Mouse (Mus musculus): ENCODE data around the gene Fancm. TPM values are rescaled to one million over a fixed set of nuclear protein-coding genes. Genes with fewer than 3 reads are reported as not detected.

Fancm gene
- 10 to 100 TPM in 1 of 2 experiments, 1 to 10 TPM in 1; 8.5 to 10.6 TPM for total RNA-seq (2023)

GRCm38 (mm10) chr12:65075085-65075732, at the start of gene Fancm:
TSS of gene Fancm (plus strand) at chr12:65075603.

DNA sequence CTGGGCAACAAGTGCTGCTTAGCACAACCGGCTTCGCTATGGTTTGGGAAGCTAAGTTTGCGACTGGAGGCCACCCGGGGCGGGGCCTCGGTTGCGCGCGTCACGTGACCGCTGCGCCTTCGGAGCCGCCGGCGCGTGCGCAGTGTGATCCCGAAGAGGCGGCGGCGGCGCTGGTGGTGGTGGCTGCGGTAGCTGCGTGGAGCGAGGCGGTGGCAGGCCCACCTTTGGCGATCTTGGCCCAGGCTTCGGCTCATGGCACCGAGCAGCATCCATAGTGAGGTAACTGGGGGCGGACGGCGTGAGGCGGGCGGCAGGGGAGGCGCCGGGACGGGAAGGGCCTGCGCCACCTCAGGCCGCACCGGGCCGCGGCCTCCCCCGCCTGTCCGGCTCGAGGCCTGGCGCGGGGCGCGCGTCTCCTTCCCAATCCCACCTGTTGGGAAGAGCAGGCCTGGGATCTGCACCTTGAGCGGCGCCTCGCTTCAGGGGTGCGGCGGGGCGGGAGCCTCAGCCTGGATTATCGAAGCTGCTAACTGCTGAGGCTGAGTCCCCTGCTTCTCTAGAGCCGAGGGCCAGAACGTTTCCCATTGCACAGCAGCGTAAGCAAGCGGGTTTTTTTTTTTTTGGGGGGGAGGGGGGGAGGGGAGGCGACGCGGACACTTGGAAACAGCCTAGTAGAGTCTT, 39.1 kb upstream of the Fancm start, which contains the start of gene Prpf39:
Gene Prpf39, plus strand, starts transcription at position 144 of the 681 bp plus-strand sequence.

GRCm38 (mm10) chr12:65073611-65074178, 1.7 kb upstream of the Fancm start, which contains the start of gene Fkbp3:
TSS of gene Fkbp3 (minus strand) at chr12:65074007.

GRCm38 (mm10) chr12:65172021-65172951, 96.9 kb downstream of the Fancm start, which contains the start of gene Mis18bp1:
TSS of gene Mis18bp1 (minus strand) at chr12:65172604.

Other genes with a start within 250 kb of the Fancm start
- 1 to 10 TPM; 1.4 to 3.1 TPM for gene Gm527, start 157.7 kb upstream of the Fancm start, total RNA-seq (2023)
- gene Klhl28, start 110.1 kb upstream of the Fancm start, total RNA-seq (2023): 10 to 100 TPM; 15.5 to 18.3 TPM
- gene Togaram1, start 109.8 kb upstream of the Fancm start, total RNA-seq (2023): 10 to 100 TPM; 20.1 to 21.1 TPM
- 10 to 100 TPM; 41.1 to 47.8 TPM for gene Prpf39, start 39.3 kb upstream of the Fancm start, total RNA-seq (2023)
- 10 to 100 TPM; 21.0 to 22.0 TPM for gene Fkbp3, start 1.6 kb upstream of the Fancm start, total RNA-seq (2023)
- 10 to 100 TPM; 21.0 to 23.0 TPM for gene Mis18bp1, start 97.0 kb downstream of the Fancm start, total RNA-seq (2023)
- gene Wdr20rt, start 149.9 kb downstream of the Fancm start, total RNA-seq (2023): not detected